Mouse (Mus musculus): ENCODE results near the gene Srgap3. TPM values are rescaled to one million over a fixed set of nuclear protein-coding genes. Genes with fewer than 3 reads are reported as not detected.

The Srgap3 gene
- polyA plus RNA-seq, 1 experiment, result 5.8 TPM

- Histone ChIP-seq H3K36me3 (ENCODE audit: control insufficient read depth, insufficient read depth, low read length) (no peaks in the 10 kb centered on the region), H3K27me3 (replicated peaks; ENCODE audit: control insufficient read depth, insufficient read depth, low read length) (no peaks in the 10 kb centered on the region), H3K4me1 (ENCODE audit: control insufficient read depth, insufficient read depth, low read length) (no peaks in the 10 kb centered on the region; the same call in 1 of the 2 replicates), H3K4me3 (ENCODE audit: insufficient read depth, low read depth, low read length) (no peak overlapping the region), H3K27ac (ENCODE audit: insufficient read depth, low read depth, low read length) (no peak overlapping the region)
- 65% methylated on average over 11 of the region's 11 CpGs for WGBS
- TF ChIP-seq CTCF (conservative IDR thresholded peaks at IDR 0.05; ENCODE audit: insufficient read depth, insufficient read length, low read depth, low read length) (no peak), POLR2A (IDR thresholded peaks at IDR 0.05; ENCODE audit: low read depth, low read length) (no peak)
- DNase-seq, result no peak
These were observed 21.7 kb downstream of the Srgap3 start for GRCm38 (mm10) chr6:112925234-112925975.

DNA sequence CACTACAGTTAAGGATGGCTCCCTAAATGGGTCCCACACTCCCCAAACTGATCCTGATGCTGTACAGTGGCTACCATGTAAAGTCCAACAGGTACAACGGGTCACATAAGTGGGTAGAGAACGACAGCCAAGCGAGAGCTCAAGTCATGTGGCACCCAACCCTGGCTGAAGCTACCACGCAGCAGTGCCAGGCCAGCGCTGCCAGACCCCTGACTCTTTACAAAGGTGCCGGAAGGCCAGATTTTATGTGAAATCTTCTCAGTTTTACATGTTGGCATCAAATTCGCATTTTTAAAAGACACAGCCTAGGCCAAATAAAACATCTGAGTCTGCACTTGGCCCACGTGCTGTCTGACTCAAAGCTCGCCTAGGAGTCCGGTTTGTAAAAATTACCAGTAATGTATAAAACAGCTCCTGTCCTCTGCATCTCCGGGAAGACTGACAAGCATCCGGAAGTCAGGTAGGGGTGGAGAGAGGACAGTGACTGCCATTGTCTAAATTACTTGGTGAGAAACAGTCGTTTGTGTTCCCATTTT is 22.4 kb downstream of the Srgap3 start:
- TF ChIP-seq POLR2A (IDR thresholded peaks at IDR 0.05; ENCODE audit: low read depth, low read length), result no peak
- no peak for TF ChIP-seq CTCF (conservative IDR thresholded peaks at IDR 0.05; ENCODE audit: insufficient read depth, insufficient read length, low read depth, low read length)
- 72% methylated on average over 13 of the region's 13 CpGs for WGBS

DNA sequence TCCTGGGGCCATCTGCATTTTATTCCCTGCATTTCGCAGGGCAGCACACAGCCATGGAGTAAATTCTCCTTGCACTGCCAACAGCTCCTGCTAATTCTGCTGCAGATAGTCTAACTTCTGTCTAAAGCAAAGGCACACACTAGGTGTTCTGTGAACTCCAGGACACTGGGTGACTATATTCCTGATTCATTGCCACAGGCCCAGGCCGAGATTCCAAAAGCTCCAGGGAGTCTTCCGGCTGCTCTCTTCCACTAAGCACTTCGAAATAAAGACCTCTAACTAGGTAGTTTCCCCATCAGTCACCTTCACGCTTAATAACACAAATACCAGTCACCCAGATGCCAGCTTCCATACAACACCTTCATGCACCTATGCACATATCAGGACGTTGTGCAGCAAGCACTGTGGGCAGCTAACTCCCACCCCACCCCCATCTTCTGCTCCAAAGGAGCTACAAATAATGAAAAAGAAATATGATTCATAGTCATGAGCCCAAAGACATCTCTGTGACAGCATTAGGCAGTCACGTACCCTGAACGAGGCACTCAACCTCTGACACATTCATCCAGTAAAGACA is 26.4 kb downstream of the Srgap3 start:
- TF ChIP-seq CTCF (conservative IDR thresholded peaks at IDR 0.05; ENCODE audit: insufficient read depth, insufficient read length, low read depth, low read length), result no peak
- TF ChIP-seq POLR2A (IDR thresholded peaks at IDR 0.05; ENCODE audit: low read depth, low read length), result no peak
- 70% methylated on average over 8 of the region's 8 CpGs for WGBS
- Histone ChIP-seq H3K27me3 (replicated peaks; ENCODE audit: control insufficient read depth, insufficient read depth, low read length) (no peaks in the 10 kb centered on the region), H3K4me1 (ENCODE audit: control insufficient read depth, insufficient read depth, low read length) (no peaks in the 10 kb centered on the region; the same call in 1 of the 2 replicates), H3K36me3 (ENCODE audit: control insufficient read depth, insufficient read depth, low read length) (no peaks in the 10 kb centered on the region), H3K27ac (ENCODE audit: insufficient read depth, low read depth, low read length) (peak overlapping the region; percentile 60), H3K4me3 (ENCODE audit: insufficient read depth, low read depth, low read length) (no peak overlapping the region)
- peak; percentile 47 for DNase-seq

More for the DNA sequence above, 22.4 kb downstream of the Srgap3 start:
- no peak overlapping the region for H3K27ac ChIP-seq (ENCODE audit: insufficient read depth, low read depth, low read length)
- no peak for DNase-seq
- no peaks in the 10 kb centered on the region for H3K36me3 ChIP-seq (ENCODE audit: control insufficient read depth, insufficient read depth, low read length)
- no peaks in the 10 kb centered on the region for H3K27me3 ChIP-seq (replicated peaks; ENCODE audit: control insufficient read depth, insufficient read depth, low read length)
- no peak overlapping the region for H3K4me3 ChIP-seq (ENCODE audit: insufficient read depth, low read depth, low read length)
- H3K4me1 ChIP-seq (ENCODE audit: control insufficient read depth, insufficient read depth, low read length), result no peaks in the 10 kb centered on the region; the same call in 1 of the 2 replicates

GRCm38 (mm10) chr6:112917717-112918116 is 29.3 kb downstream of the Srgap3 start:
- Histone ChIP-seq H3K27ac (ENCODE audit: insufficient read depth, low read depth, low read length) (no peak overlapping the region), H3K27me3 (replicated peaks; ENCODE audit: control insufficient read depth, insufficient read depth, low read length) (no peaks in the 10 kb centered on the region), H3K4me3 (ENCODE audit: insufficient read depth, low read depth, low read length) (no peak overlapping the region), H3K4me1 (ENCODE audit: control insufficient read depth, insufficient read depth, low read length) (no peaks in the 10 kb centered on the region; the same call in 1 of the 2 replicates), H3K36me3 (ENCODE audit: control insufficient read depth, insufficient read depth, low read length) (no peaks in the 10 kb centered on the region)
- 89% methylated on average over 8 of the region's 8 CpGs for WGBS
- no peak for TF ChIP-seq CTCF (conservative IDR thresholded peaks at IDR 0.05; ENCODE audit: insufficient read depth, insufficient read length, low read depth, low read length)
- TF ChIP-seq POLR2A (IDR thresholded peaks at IDR 0.05; ENCODE audit: low read depth, low read length), result no peak
- DNase-seq, result no peak

GRCm38 (mm10) chr6:112916243-112916642 is 30.8 kb downstream of the Srgap3 start:
- no peak overlapping the region for H3K4me3 ChIP-seq (ENCODE audit: insufficient read depth, low read depth, low read length)
- H3K4me1 ChIP-seq (ENCODE audit: control insufficient read depth, insufficient read depth, low read length), result no peaks in the 10 kb centered on the region; the same call in 1 of the 2 replicates
- 86% methylated on average over 2 of the region's 2 CpGs for WGBS
- no peaks in the 10 kb centered on the region for H3K27me3 ChIP-seq (replicated peaks; ENCODE audit: control insufficient read depth, insufficient read depth, low read length)
- H3K27ac ChIP-seq (ENCODE audit: insufficient read depth, low read depth, low read length), result no peak overlapping the region
- no peaks in the 10 kb centered on the region for H3K36me3 ChIP-seq (ENCODE audit: control insufficient read depth, insufficient read depth, low read length)
- TF ChIP-seq POLR2A (IDR thresholded peaks at IDR 0.05; ENCODE audit: low read depth, low read length) (no peak), CTCF (conservative IDR thresholded peaks at IDR 0.05; ENCODE audit: insufficient read depth, insufficient read length, low read depth, low read length) (no peak)
- DNase-seq, result no peak

DNA sequence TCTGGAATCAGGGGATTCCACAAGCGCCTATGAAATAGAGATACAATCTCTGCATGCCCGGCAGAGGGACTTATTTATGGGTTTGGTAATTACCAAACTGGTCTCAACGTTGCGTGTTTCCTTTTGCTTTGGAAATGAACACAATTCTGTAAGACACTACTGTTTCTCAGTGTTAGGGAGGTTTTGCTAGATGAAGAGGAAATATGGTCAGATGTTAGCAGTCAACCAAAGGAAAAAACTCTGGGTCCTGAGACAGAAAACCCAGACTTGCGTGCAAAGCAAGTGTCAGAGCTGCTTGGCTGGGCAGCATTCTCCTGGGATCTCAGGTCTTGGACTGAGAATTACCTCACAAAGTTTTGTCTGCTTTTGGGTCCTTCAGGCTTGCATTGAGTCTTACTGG is 34.5 kb downstream of the Srgap3 start:
- Histone ChIP-seq H3K27ac (ENCODE audit: insufficient read depth, low read depth, low read length) (no peak overlapping the region), H3K4me1 (ENCODE audit: control insufficient read depth, insufficient read depth, low read length) (no peaks in the 10 kb centered on the region), H3K4me3 (ENCODE audit: insufficient read depth, low read depth, low read length) (no peak overlapping the region), H3K36me3 (ENCODE audit: control insufficient read depth, insufficient read depth, low read length) (no peaks in the 10 kb centered on the region), H3K27me3 (replicated peaks; ENCODE audit: control insufficient read depth, insufficient read depth, low read length) (no peaks in the 10 kb centered on the region)
- no peak for DNase-seq
- TF ChIP-seq POLR2A (IDR thresholded peaks at IDR 0.05; ENCODE audit: low read depth, low read length), result no peak
- no peak for TF ChIP-seq CTCF (conservative IDR thresholded peaks at IDR 0.05; ENCODE audit: insufficient read depth, insufficient read length, low read depth, low read length)
- 64% methylated on average over 5 of the region's 5 CpGs for WGBS

- Histone ChIP-seq H3K27me3 (replicated peaks; ENCODE audit: control insufficient read depth, insufficient read depth, low read length) (no peaks in the 10 kb centered on the region), H3K27ac (ENCODE audit: insufficient read depth, low read depth, low read length) (no peak overlapping the region), H3K4me3 (ENCODE audit: insufficient read depth, low read depth, low read length) (no peak overlapping the region), H3K36me3 (ENCODE audit: control insufficient read depth, insufficient read depth, low read length) (no peaks in the 10 kb centered on the region), H3K4me1 (ENCODE audit: control insufficient read depth, insufficient read depth, low read length) (no peaks in the 10 kb centered on the region)
- TF ChIP-seq POLR2A (IDR thresholded peaks at IDR 0.05; ENCODE audit: low read depth, low read length) (no peak), CTCF (conservative IDR thresholded peaks at IDR 0.05; ENCODE audit: insufficient read depth, insufficient read length, low read depth, low read length) (no peak)
- WGBS, result 71% methylated on average over 2 of the region's 2 CpGs
- no peak for DNase-seq
These were observed 37.4 kb downstream of the Srgap3 start for GRCm38 (mm10) chr6:112909711-112910110.

Data from kidney, adult 2 months (tissue).